Mouse (Mus musculus) activated CD4-positive, CD25-positive, alpha-beta regulatory T cell, adult 4 months (primary cell): Measurements from ENCODE around the gene Rabif. TPM values are rescaled to one million over a fixed set of nuclear protein-coding genes. Genes with fewer than 3 reads are reported as not detected.

Experiments used
- ATAC-seq: one replicate; pipeline ENCODE4 v1.8.0; 2017
- polyA plus RNA-seq, 2 experiments: library from polyadenylated mRNA; unstranded; fragments of 100-300 nt; shearing (Covaris generic); gene quantifications; one replicate each; pipeline ENCODE4 v1.2.1; 2017

The Rabif gene
- polyA plus RNA-seq, 2 experiments from 2014 or later = 34.2 to 42.6 TPM

DNA sequence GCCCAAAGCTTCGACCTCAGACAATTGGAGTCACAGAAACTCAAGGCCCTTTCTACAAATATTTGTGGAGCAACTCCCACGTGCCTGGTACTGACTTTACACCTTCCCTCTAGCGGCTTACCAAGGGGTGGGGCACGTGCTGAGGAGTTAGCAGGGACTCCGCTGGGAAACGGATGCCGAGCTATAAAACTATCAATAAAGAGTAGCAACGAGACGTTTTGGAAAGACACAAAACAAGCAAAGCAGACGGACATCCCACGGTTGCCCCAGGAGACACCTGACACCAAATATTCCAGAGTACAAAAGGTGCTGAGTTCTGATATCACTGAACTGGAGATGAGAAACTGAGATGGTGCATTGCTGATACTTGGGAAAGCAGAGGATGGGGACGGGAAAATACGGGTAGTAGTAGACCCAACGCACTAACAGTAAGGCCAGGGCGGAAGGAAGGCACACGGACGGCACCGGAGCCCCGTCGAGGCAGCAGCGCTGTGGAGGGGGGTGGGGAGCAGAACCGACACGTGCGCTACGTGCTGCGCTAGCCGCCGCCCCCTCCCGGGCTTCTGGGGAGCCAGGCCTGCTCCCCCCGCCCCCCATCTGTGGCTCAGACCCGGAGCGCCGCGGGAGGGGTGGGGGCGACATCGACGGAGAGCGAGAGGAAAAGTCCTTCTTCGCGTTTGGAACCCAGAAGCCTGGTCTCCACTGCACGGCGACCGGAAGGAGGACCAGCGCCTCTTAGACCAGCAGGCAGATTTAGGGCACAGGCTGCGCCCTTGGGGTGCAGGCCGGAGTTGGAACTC, 61.6 kb downstream of the Rabif start:
- peak; percentile 22 for ATAC-seq

DNA sequence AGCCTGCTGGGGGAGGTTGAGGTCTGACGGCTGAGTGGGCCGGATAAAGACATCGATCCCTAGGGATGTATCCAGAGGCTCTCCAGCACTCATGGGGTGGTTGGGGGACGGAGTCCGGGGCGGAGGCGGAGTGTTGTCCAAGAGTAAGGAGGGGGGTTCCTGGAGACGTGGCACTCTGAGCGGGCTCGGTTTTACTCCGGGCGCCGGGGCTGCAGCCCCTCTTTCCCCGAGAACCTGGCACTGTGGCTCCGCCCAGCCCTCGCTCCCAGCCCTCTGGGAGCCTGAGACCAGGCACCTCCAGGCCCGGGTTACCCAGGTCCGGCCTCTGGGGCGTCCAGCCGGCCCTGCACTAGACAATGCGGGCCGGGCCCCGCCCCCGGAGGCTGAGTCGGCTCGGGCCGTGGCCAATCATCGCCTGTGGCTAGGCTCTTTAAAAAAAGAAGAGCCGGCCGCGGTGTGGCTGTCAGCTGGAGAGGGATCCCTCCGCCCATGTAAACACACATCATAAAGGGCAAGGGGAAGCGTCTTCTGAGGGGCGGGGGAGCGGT, 62.3 kb downstream of the Rabif start:
- ATAC-seq = peak; percentile 82

Other genes starting within 250 kb of the Rabif start
- gene Myog, start 204.7 kb upstream of the Rabif start, polyA plus RNA-seq = not detected
- under 1 TPM in 1 of 2 experiments, not detected in 1; 0.15 TPM for gene Ppfia4, start 161.7 kb upstream of the Rabif start, polyA plus RNA-seq
- gene Tmem183a, start 132.7 kb upstream of the Rabif start, polyA plus RNA-seq = 10 to 100 TPM; 23.6 to 33.3 TPM
- gene 4933406M09Rik, start 108.7 kb upstream of the Rabif start, polyA plus RNA-seq = not detected
- gene Cyb5r1, start 89.1 kb upstream of the Rabif start, polyA plus RNA-seq = 10 to 100 TPM; 17.0 to 17.1 TPM
- gene Adipor1, start 79.3 kb upstream of the Rabif start, polyA plus RNA-seq = 10 to 100 TPM; 32.7 to 33.2 TPM
- 10 to 100 TPM; 10.7 to 12.2 TPM for gene Klhl12, start 39.1 kb upstream of the Rabif start, polyA plus RNA-seq
- gene Mgat4e, start 55.0 kb downstream of the Rabif start, polyA plus RNA-seq = not detected
- gene Kdm5b, start 65.5 kb downstream of the Rabif start, polyA plus RNA-seq = 10 to 100 TPM; 10.5 to 11.4 TPM
- gene Syt2, start 152.0 kb downstream of the Rabif start, polyA plus RNA-seq = under 1 TPM; 0.09 TPM